Mouse (Mus musculus): ENCODE data around the gene Clec2l. TPM values are rescaled to one million over a fixed set of nuclear protein-coding genes. Genes with fewer than 3 reads are reported as not detected.

The Clec2l gene
- total RNA-seq, 2 experiments from 2014 or later, result 59.8 to 63.5 TPM

DNA sequence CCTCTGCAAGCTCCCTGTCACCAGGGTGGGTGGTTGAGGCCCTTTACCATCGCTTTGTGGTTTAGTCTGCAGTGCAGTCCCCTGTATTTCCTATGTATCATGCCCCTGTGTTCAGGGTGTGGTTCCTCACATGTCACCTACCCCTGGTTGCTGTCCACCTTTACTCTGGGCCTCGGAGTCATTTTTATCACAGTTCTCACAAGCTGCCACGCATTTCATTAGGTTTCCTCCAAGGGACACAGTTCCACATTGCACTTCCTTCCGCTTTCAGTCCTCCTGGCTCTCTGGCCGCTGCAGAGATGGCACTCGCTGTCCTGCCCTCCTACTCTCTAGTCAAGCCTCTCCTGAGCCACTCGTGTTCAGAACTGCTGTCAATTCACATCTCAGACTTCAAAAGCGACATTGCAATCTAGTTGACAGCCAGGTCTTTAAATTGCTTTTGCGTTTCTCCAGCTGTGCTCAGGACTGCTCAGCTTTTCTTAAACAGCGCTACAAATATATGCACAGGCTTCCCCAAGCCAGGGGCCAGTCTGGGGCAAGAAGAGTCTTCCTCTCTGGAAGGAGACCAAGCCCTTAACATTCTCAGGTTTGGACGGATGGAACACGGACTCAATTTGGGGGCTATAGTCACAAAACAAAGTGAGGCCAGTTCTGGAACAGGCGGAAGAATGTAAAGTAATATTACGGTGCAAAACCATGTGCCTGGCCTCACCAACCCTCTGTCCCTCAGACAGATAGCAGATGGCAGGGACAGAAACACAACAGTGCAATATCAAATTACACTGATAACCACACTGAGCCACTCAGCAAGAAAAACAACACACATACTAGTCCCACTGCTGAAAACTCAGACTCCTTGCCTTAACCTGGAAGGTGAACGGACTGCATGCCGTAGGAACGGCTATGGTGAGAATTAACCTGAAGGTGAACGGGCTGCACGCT, 51.4 kb downstream of the Clec2l start:
- DNase-seq (ENCODE audit: low spot score in 2 of 2), result no peak

- DNase-seq (ENCODE audit: low spot score in 2 of 2), result no peak
Measured at GRCm38 (mm10) chr6:38715881-38716280, 53.0 kb downstream of the Clec2l start.

GRCm38 (mm10) chr6:38718625-38719024, 55.8 kb downstream of the Clec2l start:
- DNase-seq (ENCODE audit: low spot score in 2 of 2), result no peak

DNA sequence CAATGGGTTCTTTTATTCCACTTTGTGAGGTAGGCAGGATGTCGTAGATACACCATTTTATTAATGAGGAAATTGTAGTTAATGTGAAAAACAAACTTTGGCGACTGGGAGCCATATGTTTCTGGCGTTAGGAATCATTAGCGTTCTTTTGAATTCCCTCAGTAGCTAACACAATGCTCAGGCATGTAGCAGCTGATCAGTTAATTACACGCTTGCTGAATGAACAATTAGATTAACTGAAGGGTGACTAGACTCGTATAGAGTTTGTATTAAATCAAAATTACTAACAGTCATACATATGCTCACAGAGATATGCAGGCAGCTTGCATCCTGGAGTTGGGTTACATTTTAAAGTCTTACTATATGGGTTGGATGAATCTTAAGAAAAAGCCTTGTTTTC, 56.4 kb downstream of the Clec2l start:
- DNase-seq (ENCODE audit: low spot score in 2 of 2), result no peak

DNA sequence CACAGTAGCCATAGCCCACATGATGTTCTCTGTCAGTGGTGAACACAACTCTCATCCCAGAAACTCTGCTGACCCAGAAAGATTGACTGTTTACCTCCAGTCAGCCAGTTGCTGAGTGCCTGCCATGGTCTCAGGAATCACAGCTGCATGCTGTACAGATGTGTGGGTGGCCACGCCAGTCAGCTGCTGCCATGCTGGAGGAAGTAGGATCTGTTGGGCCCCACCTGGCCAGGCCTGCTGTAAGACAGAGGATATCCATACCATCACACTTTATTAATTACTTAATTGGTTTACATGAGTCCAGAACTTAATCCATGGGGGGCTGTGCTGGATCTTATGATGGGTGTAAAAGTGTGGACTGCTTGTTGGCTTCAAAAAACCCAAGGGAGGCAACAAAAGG, 58.5 kb downstream of the Clec2l start:
- DNase-seq (ENCODE audit: low spot score in 2 of 2), result no peak

- DNase-seq (ENCODE audit: low spot score in 2 of 2), result no peak
Measured at GRCm38 (mm10) chr6:38725515-38725914, 62.6 kb downstream of the Clec2l start.

Other genes starting within 250 kb of the Clec2l start
- 10 to 100 TPM; 55.2 to 55.9 TPM for gene Ubn2, start 229.1 kb upstream of the Clec2l start, total RNA-seq (2021)
- gene Fmc1, start 129.6 kb upstream of the Clec2l start, total RNA-seq (2021), result 10 to 100 TPM; 55.8 to 57.9 TPM
- gene Luc7l2, start 111.7 kb upstream of the Clec2l start, total RNA-seq (2021), result 100 to 1,000 TPM; 141 to 156 TPM
- gene Klrg2, start 25.8 kb upstream of the Clec2l start, total RNA-seq (2021), result 1 to 10 TPM in 1 of 2 experiments, under 1 TPM in 1; 0.30 to 1.0 TPM
- gene Tbxas1, start 212.3 kb downstream of the Clec2l start, total RNA-seq (2021), result 1 to 10 TPM; 2.0 to 2.2 TPM
- gene Hipk2, start 213.1 kb downstream of the Clec2l start, total RNA-seq (2021), result 10 to 100 TPM; 45.5 to 48.7 TPM